Mouse (Mus musculus) neural tube, embryonic 11.5 days (tissue): Measurements from ENCODE around the gene Elmo2. TPM values are rescaled to one million over a fixed set of nuclear protein-coding genes. Genes with fewer than 3 reads are reported as not detected.

Experiments
- ATAC-seq: fragments of 200-750 bp; cut with Nextera tagmentation; 2 replicates; pipeline ENCODE4 v1.8.0; 2017; ENCODE audit warnings: moderate number of reproducible peaks, mild to moderate bottlenecking, moderate TSS enrichment, moderate library complexity; ENCODE audit not compliant: insufficient read depth, low FRiP score, low TSS enrichment
- DNase-seq: peaks from one replicate; pipeline ENCODE4 v3.0.0-alpha.2; 2015; ENCODE audit warnings: low spot score
- H3K27ac ChIP-seq: fragments of 300-500 bp; sonication (generic); 2 replicates; pipeline ENCODE4 v1.5.1; 2014; ENCODE audit warnings: low read depth, mild to moderate bottlenecking, low read length
- H3K27me3 ChIP-seq: fragments of 300-500 bp; sonication (generic); 2 replicates; pipeline ENCODE4 v1.6.1; 2014; ENCODE audit warnings: mild to moderate bottlenecking, low read length, mixed read lengths; ENCODE audit not compliant: control insufficient read depth, insufficient read depth
- H3K36me3 ChIP-seq: fragments of 300-500 bp; sonication (generic); 2 replicates; pipeline ENCODE4 v1.6.1; 2014; ENCODE audit warnings: mild to moderate bottlenecking, low read length, moderate library complexity, mixed read lengths; ENCODE audit not compliant: control insufficient read depth, insufficient read depth
- H3K4me1 ChIP-seq: fragments of 300-500 bp; sonication (generic); 2 replicates; pipeline ENCODE4 v1.6.1; 2014; ENCODE audit warnings: low read length, mixed read lengths; ENCODE audit not compliant: control insufficient read depth, insufficient read depth
- H3K4me2 ChIP-seq: fragments of 300-500 bp; sonication (generic); 2 replicates; pipeline ENCODE4 v1.6.1; 2014; ENCODE audit warnings: low read depth, mild to moderate bottlenecking, moderate library complexity
- H3K4me3 ChIP-seq: fragments of 300-500 bp; sonication (generic); 2 replicates; pipeline ENCODE4 v1.5.1; 2014; ENCODE audit warnings: low read depth, low read length
- H3K9ac ChIP-seq: fragments of 300-500 bp; sonication (generic); 2 replicates; pipeline ENCODE4 v1.6.1; 2014; ENCODE audit warnings: mild to moderate bottlenecking, low read length
- H3K9me3 ChIP-seq: fragments of 300-500 bp; sonication (generic); 2 replicates; pipeline ENCODE4 v1.6.1; 2016; ENCODE audit warnings: low read length; ENCODE audit not compliant: control insufficient read depth
- WGBS: fragments of 180-500 bp; shearing (Covaris S2); extraction: QIAGEN DNeasy Blood & Tissue Kit; methylation state at CpG from one replicate; pipeline ENCODE4 v1.1.7; 2014; 5-methylcytosine and 5-hydroxymethylcytosine counted together
- polyA plus RNA-seq: library from polyadenylated mRNA; unstranded; fragments of >200 nt; fragmentation: Nextera tagmentation; extraction: Ambion mirVana; gene quantifications from 2 replicates; pipeline ENCODE4 v1.2.1, GENCODE M21; 2014

Gene Elmo2
- 89.0 and 97.7 TPM in 2 replicates for polyA plus RNA-seq

DNA sequence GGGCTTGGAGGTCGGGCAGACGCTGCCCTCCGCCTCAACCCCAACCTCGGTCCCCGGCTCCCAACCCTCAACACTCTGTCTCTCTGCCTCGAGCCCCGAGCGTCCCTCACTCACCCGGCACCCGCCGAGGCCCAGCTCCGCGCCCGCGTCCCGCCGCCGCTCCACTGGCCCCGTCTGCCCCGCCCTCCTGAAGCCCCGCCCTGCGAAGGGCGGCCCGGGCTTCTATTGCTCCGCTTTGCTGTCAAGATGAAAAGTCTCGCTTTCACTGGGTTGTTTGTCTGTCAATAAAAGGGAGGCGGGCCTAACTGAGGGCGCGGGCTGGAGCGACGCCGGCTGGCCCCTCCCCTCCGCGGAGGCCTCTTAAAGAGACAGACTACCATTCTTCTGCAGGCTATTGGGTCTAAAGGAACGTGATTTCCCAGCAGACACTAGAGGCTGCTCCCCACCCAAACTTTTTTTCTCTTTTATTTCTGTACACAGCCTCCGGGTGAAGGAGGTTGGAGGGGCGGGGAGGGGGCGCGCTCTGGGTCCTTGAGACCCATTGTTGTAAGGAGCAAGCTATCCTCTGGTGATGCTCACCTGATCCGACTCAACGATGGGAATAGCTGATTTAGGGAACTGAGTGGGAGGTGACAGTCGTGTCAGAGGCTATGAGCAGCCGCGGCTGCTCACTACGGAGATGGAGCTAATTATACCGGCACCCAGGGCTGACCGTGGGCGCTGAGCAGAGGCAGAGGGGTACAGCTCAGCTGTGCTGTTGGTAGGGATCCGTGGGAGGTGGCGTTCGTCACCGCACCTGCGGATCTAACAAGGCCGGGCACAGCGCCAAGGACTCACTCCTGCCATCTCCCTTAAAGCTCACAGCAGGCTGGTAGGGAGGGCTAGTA is at the start of gene Elmo2:
Gene Elmo2 (minus strand): TSS at position 176 of the 887 bp plus-strand sequence.
- DNase-seq (peak; percentile 96), ATAC-seq (peak; percentile 97)
- H3K9me3 ChIP-seq, result no peaks in the 10 kb centered on the region
- peak within 1 kb of the TSS; percentile 89 for H3K4me3 ChIP-seq
- under 1% methylated on average over 50 of the region's 55 CpGs for WGBS
- peak within 1 kb of the TSS; percentile 44 for H3K27ac ChIP-seq
- H3K27me3 ChIP-seq, result no peaks in the 10 kb centered on the region
- peaks cover 35% of the 10 kb centered on the region for H3K4me1 ChIP-seq
- no peaks in the 10 kb centered on the region for H3K36me3 ChIP-seq
- peak within 1 kb of the TSS; percentile 86 for H3K9ac ChIP-seq
- peak within 1 kb of the TSS; percentile 91 for H3K4me2 ChIP-seq

- Histone ChIP-seq H3K27me3 (no peaks in the 10 kb centered on the region), H3K9me3 (no peaks in the 10 kb centered on the region)
- ATAC-seq, result no peak
Measured at GRCm38 (mm10) chr2:165376001-165376400, 49.7 kb upstream of the Elmo2 start.

DNA sequence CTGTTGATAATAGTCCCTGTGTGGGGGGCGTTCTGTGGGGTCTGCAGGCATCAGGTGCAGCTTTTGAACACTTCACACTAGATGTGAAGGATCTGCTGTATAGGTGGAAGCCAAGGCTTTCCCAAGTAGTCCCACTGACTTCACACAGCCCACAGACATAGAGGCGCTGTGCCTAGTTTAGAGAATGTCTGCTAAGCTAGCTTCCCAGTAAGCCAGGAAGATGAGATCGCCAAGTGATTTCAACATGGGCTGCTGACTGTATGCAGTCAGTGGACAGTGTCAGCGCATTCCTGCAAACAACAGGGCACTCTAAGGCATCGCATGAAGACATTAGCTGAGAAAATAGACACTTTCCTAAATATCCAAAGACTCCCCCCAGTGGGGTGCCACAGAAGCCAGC is 49.2 kb upstream of the Elmo2 start:
- H3K27me3 ChIP-seq, result no peaks in the 10 kb centered on the region
- WGBS, result 84% methylated on average over 5 of the region's 5 CpGs
- ATAC-seq (no peak), DNase-seq (no peak)
- H3K4me2 ChIP-seq, result no peak overlapping the region
- no peak overlapping the region for H3K27ac ChIP-seq
- H3K4me3 ChIP-seq, result no peak overlapping the region
- no peaks in the 10 kb centered on the region for H3K4me1 ChIP-seq
- no peaks in the 10 kb centered on the region for H3K9me3 ChIP-seq
- H3K9ac ChIP-seq, result no peak overlapping the region
- H3K36me3 ChIP-seq, result peaks cover 21% of the 10 kb centered on the region

More at GRCm38 (mm10) chr2:165376001-165376400, 49.7 kb upstream of the Elmo2 start:
- Histone ChIP-seq H3K4me1 (no peaks in the 10 kb centered on the region), H3K27ac (no peak overlapping the region), H3K4me3 (no peak overlapping the region), H3K36me3 (peaks cover 26% of the 10 kb centered on the region), H3K9ac (no peak overlapping the region), H3K4me2 (no peak overlapping the region)
- 74% methylated on average over 4 of the region's 4 CpGs for WGBS
- DNase-seq, result no peak

DNA sequence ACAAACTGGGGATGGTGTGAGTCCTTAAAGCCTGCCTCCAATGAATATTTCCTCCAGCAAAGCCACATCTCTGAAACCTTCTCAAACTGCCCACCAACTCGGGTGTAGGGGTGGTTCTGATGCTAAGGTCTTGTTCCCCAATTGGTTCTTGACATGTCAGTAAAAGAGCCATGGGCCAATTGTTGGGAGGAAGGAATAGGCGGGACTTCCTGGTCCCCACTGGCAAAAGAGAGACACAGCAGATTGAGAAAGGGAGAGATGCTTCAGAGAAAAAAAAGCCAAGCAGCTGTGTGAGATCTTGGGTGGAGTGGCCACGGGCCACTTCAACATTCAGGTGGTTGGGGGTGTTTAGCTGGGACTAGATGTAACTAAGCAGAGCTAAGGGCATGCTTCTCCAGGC is 44.8 kb upstream of the Elmo2 start:
- Histone ChIP-seq H3K27ac (no peak overlapping the region), H3K9me3 (no peaks in the 10 kb centered on the region), H3K9ac (no peak overlapping the region), H3K36me3 (peaks cover 3% of the 10 kb centered on the region), H3K4me3 (no peak overlapping the region), H3K4me2 (no peak overlapping the region), H3K27me3 (no peaks in the 10 kb centered on the region), H3K4me1 (peaks cover 5% of the 10 kb centered on the region; the same call in 1 of the 2 replicates)
- DNase-seq (peak; percentile 35), ATAC-seq (no peak)
- 32% methylated on average over 3 of the region's 3 CpGs for WGBS

DNA sequence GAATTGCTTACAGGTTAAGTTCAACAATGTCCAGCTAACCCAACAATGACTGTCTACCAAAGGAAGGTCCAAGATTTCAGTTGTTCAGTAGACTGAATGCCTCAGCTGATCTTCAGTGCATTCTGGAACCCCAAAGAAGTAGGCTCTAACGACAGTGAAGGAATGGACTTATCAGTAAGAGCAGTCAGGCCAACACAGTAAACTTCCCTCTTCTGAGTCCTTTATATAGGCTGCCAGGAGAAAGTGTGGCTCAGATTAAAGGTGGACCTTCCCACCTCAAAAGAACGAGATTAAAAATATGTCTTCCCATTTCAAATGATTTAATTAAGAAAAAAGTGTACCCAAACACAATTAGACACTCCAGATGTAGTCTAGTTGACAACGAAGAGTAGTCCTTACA is 44.1 kb upstream of the Elmo2 start:
- ATAC-seq (no peak), DNase-seq (no peak)
- Histone ChIP-seq H3K4me2 (no peak overlapping the region), H3K27ac (no peak overlapping the region), H3K4me1 (peaks cover 5% of the 10 kb centered on the region; the same call in 1 of the 2 replicates), H3K4me3 (no peak overlapping the region), H3K27me3 (no peaks in the 10 kb centered on the region), H3K36me3 (peaks cover 3% of the 10 kb centered on the region), H3K9me3 (no peaks in the 10 kb centered on the region), H3K9ac (no peak overlapping the region)
- WGBS, result 84% methylated on average over 3 of the region's 3 CpGs

DNA sequence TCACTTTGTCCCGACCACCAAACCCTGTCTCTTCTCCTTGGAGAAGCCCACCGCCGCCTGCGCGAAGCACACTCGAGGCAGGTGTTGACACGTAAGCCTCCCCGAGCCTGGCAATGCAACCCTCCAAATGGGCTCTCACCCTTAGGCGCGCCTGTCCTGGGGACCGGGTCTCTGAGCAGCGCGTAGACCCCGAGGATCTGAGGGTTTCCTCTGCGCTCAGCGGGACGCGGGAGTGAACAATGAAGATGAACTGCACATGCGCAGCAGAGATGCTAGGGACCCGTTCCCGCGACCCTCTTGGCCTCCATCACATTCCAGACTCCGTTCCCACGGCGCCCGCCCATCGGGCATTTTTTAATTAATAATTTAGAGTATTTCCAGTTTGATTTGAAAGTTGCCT is 42.2 kb upstream of the Elmo2 start, which contains the start of gene Zfp663:
Gene Zfp663 (minus strand): TSS at position 234 of the 400 bp plus-strand sequence.
- Histone ChIP-seq H3K36me3 (no peaks in the 10 kb centered on the region), H3K27me3 (no peaks in the 10 kb centered on the region), H3K4me3 (peak within 1 kb of the TSS; percentile 41), H3K4me1 (peaks cover 5% of the 10 kb centered on the region; the same call in 1 of the 2 replicates), H3K27ac (peak within 1 kb of the TSS; percentile 47; the same call in 1 of the 2 replicates), H3K9me3 (no peaks in the 10 kb centered on the region), H3K4me2 (peak within 1 kb of the TSS; percentile 77), H3K9ac (peak within 1 kb of the TSS; percentile 65)
- WGBS, result under 1% methylated on average over 27 of the region's 27 CpGs
- ATAC-seq, result peak; percentile 49
- DNase-seq, result peak; percentile 83

- Histone ChIP-seq H3K4me2 (peak overlapping the region; percentile 77), H3K4me1 (peaks cover 5% of the 10 kb centered on the region; the same call in 1 of the 2 replicates), H3K9me3 (no peaks in the 10 kb centered on the region), H3K27me3 (no peaks in the 10 kb centered on the region), H3K9ac (peak overlapping the region; percentile 65), H3K4me3 (peak overlapping the region; percentile 41), H3K36me3 (no peaks in the 10 kb centered on the region), H3K27ac (peak overlapping the region; percentile 47; the same call in 1 of the 2 replicates)
- peak; percentile 58 for DNase-seq
- 1% methylated on average over 12 of the region's 13 CpGs for WGBS
- peak; percentile 16; the same call in 1 of the 2 replicates for ATAC-seq
Measured at GRCm38 (mm10) chr2:165367868-165368439, 41.7 kb upstream of the Elmo2 start.

DNA sequence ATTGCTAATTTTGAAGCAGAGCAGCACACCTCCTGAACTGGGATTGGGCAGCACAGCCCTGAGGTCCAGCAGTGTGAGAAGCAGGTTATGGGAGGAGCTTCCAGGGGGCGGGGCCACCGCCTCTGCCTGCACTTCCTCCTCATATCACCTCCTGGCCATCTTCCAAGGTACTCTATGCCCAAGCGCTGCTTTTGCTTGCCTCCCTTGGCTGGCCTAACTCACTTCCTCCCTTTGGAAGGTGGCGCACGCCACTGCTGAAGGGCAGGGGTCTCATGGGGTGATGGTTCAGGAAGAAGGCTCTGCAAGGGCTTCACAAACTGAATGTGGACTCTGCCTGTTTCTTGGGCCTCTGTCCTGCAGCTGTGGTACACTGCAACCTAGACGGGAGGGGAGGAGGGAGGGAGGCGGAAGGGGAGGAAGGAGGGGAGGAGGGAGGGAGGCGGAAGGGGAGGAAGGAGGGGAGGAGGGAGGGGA is 40.8 kb upstream of the Elmo2 start:
- no peak for DNase-seq

More for the DNA sequence above, 40.8 kb upstream of the Elmo2 start:
- H3K36me3 ChIP-seq, result no peaks in the 10 kb centered on the region
- H3K9ac ChIP-seq, result no peak overlapping the region
- peaks cover 5% of the 10 kb centered on the region; the same call in 1 of the 2 replicates for H3K4me1 ChIP-seq
- ATAC-seq, result no peak
- H3K9me3 ChIP-seq, result no peaks in the 10 kb centered on the region
- H3K27ac ChIP-seq, result no peak overlapping the region
- H3K4me2 ChIP-seq, result no peak overlapping the region
- WGBS, result 14% methylated on average over 4 of the region's 8 CpGs
- no peak overlapping the region for H3K4me3 ChIP-seq
- H3K27me3 ChIP-seq, result no peaks in the 10 kb centered on the region
